Mouse (Mus musculus) small intestine, adult 2 months (tissue): Measurements from ENCODE around the gene Dusp5.

ENCODE experiments used
- CTCF ChIP-seq: fragments of 200-500 bp; IDR thresholded peaks from 2 replicates; pipeline ENCODE4 v1.5.1; 2012; ENCODE audit warnings: low read depth, mild to moderate bottlenecking, control low read depth, inconsistent platforms, low read length, moderate library complexity, mixed read lengths; ENCODE audit not compliant: insufficient replicate concordance, insufficient read length; ENCODE audit errors: extremely low read depth
- POLR2A ChIP-seq: fragments of 200-500 bp; IDR thresholded peaks from 2 replicates; pipeline ENCODE4 v1.6.1; 2012; ENCODE audit warnings: low read depth, mild to moderate bottlenecking, control low read depth, inconsistent platforms, low read length, moderate library complexity

DNA sequence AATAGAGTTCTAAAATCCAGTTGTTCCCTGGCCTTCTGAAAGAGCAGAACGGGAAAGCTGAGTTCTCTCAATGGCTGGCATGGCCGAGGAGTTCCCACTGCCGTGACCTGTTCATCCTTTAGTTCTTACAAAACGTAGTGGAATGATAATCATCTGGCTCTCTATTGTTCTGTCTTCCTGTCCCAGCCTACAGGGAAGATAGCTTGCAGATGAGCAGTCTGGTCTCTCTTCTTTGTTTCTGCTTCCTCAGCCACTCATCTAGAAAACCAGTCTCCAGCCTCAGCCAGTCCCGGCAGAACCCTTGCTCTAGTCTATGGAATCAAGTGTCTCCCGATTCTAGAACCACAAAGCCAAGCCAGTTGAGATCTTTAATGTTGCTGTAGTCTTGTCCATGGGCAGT, 46.8 kb upstream of the Dusp5 start:
- TF ChIP-seq POLR2A (no peak), CTCF (no peak)
